Mouse (Mus musculus): ENCODE data around the gene Strn4.

DNA sequence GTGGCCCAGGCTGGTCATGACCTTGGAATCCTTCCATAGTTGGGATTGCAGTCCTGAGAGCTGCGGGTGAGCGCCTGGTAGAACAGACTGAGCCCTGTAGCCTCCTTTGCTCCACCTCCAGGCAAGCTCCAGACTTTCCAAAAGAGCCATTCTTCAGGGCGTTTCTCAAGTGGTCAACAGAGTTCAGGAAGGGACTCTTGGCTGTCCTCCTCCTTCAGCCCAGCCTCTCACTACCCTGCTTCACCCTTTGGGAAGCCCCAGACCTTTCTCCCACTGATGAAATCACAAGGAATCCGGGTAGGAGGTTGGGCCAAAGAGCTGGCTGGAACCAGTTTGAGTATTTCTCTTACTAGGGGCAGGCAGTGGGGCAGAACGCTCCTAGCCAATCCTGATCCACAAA lies 35.6 kb upstream of the Strn4 start:
- TF ChIP-seq CTCF (IDR thresholded peaks at IDR 0.05; ENCODE audit: borderline replicate concordance, control insufficient read depth, extremely low read depth, insufficient read depth, low read length, poor library complexity), result no peak
- no peak for TF ChIP-seq POLR2A (IDR thresholded peaks at IDR 0.05; ENCODE audit: control insufficient read depth, extremely low read depth, insufficient read depth, low read length, poor library complexity)
